Mouse (Mus musculus) cerebellum, adult 2 months (tissue): ENCODE results near the gene Pknox1.

ENCODE experiments used
- CTCF ChIP-seq: fragments of 200-500 bp; IDR thresholded peaks from 2 replicates; pipeline ENCODE4 v1.5.1; 2011; ENCODE audit warnings: low read depth, mild to moderate bottlenecking, control low read depth, low read length, moderate library complexity, borderline replicate concordance; ENCODE audit not compliant: insufficient read depth
- POLR2A ChIP-seq: fragments of 200-500 bp; IDR thresholded peaks from 2 replicates; pipeline ENCODE4 v1.6.1; 2011; ENCODE audit warnings: low read length, control low read depth, borderline replicate concordance; ENCODE audit not compliant: insufficient read depth

- no peak for TF ChIP-seq POLR2A
- TF ChIP-seq CTCF, result no peak
Measured at GRCm38 (mm10) chr17:31607256-31607951, 42.9 kb downstream of the Pknox1 start.
